Mouse (Mus musculus) left cerebral cortex, postnatal 14 days (tissue): ENCODE data around the gene Rbfox3. TPM values are rescaled to one million over a fixed set of nuclear protein-coding genes. Genes with fewer than 3 reads are reported as not detected.

Experiments used
- DNase-seq, 2 experiments: peaks; one replicate each; pipeline ENCODE4 v3.0.0; 2021 to 2022; ENCODE audit warnings: low spot score in 2 of 2, mixed read lengths in 1 of 2
- intact Hi-C: fragments of 180-260 bp; cut with DNase I; formaldehyde crosslinking; loops from one replicate; pipeline ENCODE4 v1.15.1; 2025
- total RNA-seq, 2 experiments: library from RNA; stranded (reverse); gene quantifications; 2 replicates each; pipeline ENCODE4 v1.2.3; 2021

Rbfox3 gene
- total RNA-seq, 2 experiments from 2014 or later, result 297 to 325 TPM

GRCm38 (mm10) chr11:118907471-118908401 is 3.7 kb downstream of the Rbfox3 start:
- intact Hi-C loops, result loop anchor here (5.0 to 10.0 kb wide), 3 partner anchors 50 to 150 kb away; no protein-coding TSS in a partner anchor

GRCm38 (mm10) chr11:118906824-118907470 is 4.5 kb downstream of the Rbfox3 start:
- DNase-seq, result peak in 1 of 2 experiments; percentile 72
- intact Hi-C loops, result loop anchor here (5.0 to 10.0 kb wide), 3 partner anchors 50 to 150 kb away; no protein-coding TSS in a partner anchor

More at GRCm38 (mm10) chr11:118907471-118908401, 3.7 kb downstream of the Rbfox3 start:
- DNase-seq, result no peak

- intact Hi-C loops, result loop anchor here (5.0 to 10.0 kb wide), 3 partner anchors 49 to 149 kb away; no protein-coding TSS in a partner anchor
- DNase-seq, result no peak
These were observed 5.1 kb downstream of the Rbfox3 start for GRCm38 (mm10) chr11:118906131-118906823.

- peak; percentile 78 to 81 for DNase-seq
- intact Hi-C loops, result loop anchor here (5.0 to 10.0 kb wide), 3 partner anchors 48 to 148 kb away; no protein-coding TSS in a partner anchor
These were observed 5.7 kb downstream of the Rbfox3 start for GRCm38 (mm10) chr11:118905656-118906055.

- intact Hi-C loops, result loop anchor here (10.0 kb wide), 1 partner anchor 109 kb away; no protein-coding TSS in a partner anchor
- DNase-seq, result no peak
These were observed 7.1 kb downstream of the Rbfox3 start for GRCm38 (mm10) chr11:118904253-118904652.

- intact Hi-C loops, result loop anchor here (10.0 kb wide), 1 partner anchor 105 kb away; no protein-coding TSS in a partner anchor
- DNase-seq, result no peak
These were observed 11.4 kb downstream of the Rbfox3 start for GRCm38 (mm10) chr11:118899771-118900545.

GRCm38 (mm10) chr11:118898643-118899042 is 12.8 kb downstream of the Rbfox3 start:
- intact Hi-C loops, result no loop called here
- no peak for DNase-seq

- intact Hi-C loops, result no loop called here
- no peak for DNase-seq
These were observed 13.2 kb downstream of the Rbfox3 start for GRCm38 (mm10) chr11:118898156-118898555.

- DNase-seq, result peak; percentile 63 to 65
- intact Hi-C loops, result no loop called here
These were observed 14.1 kb downstream of the Rbfox3 start for GRCm38 (mm10) chr11:118897114-118897841.

- no peak for DNase-seq
These were observed 15.2 kb downstream of the Rbfox3 start for GRCm38 (mm10) chr11:118896032-118896675.

GRCm38 (mm10) chr11:118894835-118895234 is 16.6 kb downstream of the Rbfox3 start:
- no peak for DNase-seq

More at GRCm38 (mm10) chr11:118896032-118896675, 15.2 kb downstream of the Rbfox3 start:
- intact Hi-C loops, result no loop called here

GRCm38 (mm10) chr11:118894196-118894595 is 17.2 kb downstream of the Rbfox3 start:
- intact Hi-C loops, result no loop called here
- no peak for DNase-seq

More at GRCm38 (mm10) chr11:118894835-118895234, 16.6 kb downstream of the Rbfox3 start:
- intact Hi-C loops, result no loop called here

GRCm38 (mm10) chr11:118892876-118893275 is 18.5 kb downstream of the Rbfox3 start:
- intact Hi-C loops, result no loop called here

GRCm38 (mm10) chr11:118891516-118891915 is 19.9 kb downstream of the Rbfox3 start:
- intact Hi-C loops, result no loop called here

More at GRCm38 (mm10) chr11:118892876-118893275, 18.5 kb downstream of the Rbfox3 start:
- no peak for DNase-seq

GRCm38 (mm10) chr11:118890992-118891398 is 20.4 kb downstream of the Rbfox3 start:
- DNase-seq, result no peak

More at GRCm38 (mm10) chr11:118891516-118891915, 19.9 kb downstream of the Rbfox3 start:
- no peak for DNase-seq

GRCm38 (mm10) chr11:118890474-118890873 is 20.9 kb downstream of the Rbfox3 start:
- DNase-seq, result no peak
- intact Hi-C loops, result no loop called here

More at GRCm38 (mm10) chr11:118890992-118891398, 20.4 kb downstream of the Rbfox3 start:
- intact Hi-C loops, result no loop called here

- no peak for DNase-seq
- intact Hi-C loops, result no loop called here
These were observed 21.9 kb downstream of the Rbfox3 start for GRCm38 (mm10) chr11:118889500-118889899.
